Mouse (Mus musculus) olfactory bulb, adult 2 months (tissue): ENCODE results near the gene Gm42957.

Experiments
- CTCF ChIP-seq: fragments of 200-500 bp; IDR thresholded peaks from 2 replicates; pipeline ENCODE4 v1.5.1; 2012; ENCODE audit warnings: low read depth, mild to moderate bottlenecking, low read length, moderate library complexity; ENCODE audit not compliant: insufficient read depth
- POLR2A ChIP-seq: fragments of 200-500 bp; IDR thresholded peaks from 2 replicates; pipeline ENCODE4 v1.6.1; 2012; ENCODE audit warnings: mild to moderate bottlenecking, low read depth, low read length, moderate library complexity; ENCODE audit not compliant: insufficient read depth

DNA sequence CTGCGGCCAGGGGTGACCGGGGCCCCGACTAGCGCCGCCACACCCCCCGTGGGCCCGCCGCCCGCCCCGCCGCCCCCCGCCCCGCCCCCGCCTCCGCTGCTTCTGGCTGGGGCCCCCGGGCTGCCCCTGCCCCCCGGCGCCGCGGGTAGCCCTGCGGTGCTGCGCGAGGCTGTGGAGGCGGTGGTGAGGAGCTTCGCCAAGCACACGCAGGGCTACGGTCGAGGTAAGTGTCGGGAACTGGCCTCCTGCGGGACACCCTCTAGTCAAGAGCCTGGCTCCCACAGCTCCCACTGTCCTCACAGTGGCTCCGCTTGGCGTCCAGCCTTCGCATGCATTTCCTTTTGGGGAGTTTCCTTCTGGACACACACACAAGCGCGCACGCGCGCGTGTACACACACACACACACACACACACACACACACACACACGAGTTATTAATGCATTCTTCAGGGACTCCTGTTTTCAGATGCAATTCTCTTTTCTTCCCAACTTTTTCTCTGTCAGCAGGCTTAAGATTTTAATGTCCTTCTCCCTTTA, 34.0 kb upstream of the Gm42957 start:
- TF ChIP-seq POLR2A: no peak; the same call in 1 of the 2 replicates
- no peak for TF ChIP-seq CTCF
